Mouse (Mus musculus): ENCODE data around the gene Tmem127. TPM values are rescaled to one million over a fixed set of nuclear protein-coding genes. Genes with fewer than 3 reads are reported as not detected.

The Tmem127 gene
- polyA plus RNA-seq (2015; fragmentation: Nextera tagmentation; extraction: Ambion mirVana), result 24.2 and 24.4 TPM in 2 replicates

DNA sequence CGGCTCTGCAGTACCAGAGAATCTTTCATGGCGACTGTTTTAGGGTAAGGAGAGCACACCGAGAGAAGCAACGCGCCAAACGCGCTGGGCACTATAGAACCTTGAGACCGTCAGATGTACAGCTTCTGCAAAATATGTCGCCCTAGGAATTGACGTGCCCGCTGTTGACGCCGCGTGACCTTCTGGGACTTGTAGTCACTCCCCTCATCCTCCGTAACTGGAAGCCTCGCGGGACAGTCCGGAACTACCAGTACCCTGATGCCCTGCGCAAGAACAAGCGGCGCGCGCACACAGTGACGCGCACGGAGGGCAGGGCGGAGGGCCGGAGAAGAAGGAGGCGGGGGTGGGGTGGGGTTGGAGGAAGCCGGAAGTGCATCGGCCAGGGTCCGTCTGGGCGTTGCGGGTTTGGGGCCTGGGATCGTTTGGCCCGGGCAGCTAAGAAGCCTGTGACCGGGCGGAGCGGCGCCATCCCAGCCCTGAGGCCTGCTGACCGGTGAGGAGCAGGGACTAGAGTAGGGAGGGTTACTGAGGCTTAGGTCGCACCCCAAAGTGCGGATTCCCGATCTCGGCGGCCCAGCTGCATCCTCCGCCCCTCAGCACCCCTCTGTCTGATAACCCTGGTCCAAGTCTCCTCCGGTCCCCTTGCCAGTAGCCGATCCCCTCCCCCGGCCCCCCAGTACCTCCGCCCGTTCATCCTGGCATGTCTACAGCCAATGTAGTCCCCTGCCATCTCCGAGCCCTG, at the start of gene Tmem127, which contains the start of gene Ciao1:
Gene Tmem127, plus strand, starts transcription at position 317 of the 742 bp plus-strand sequence.
Gene Ciao1, minus strand, starts transcription at position 225 of the 742 bp plus-strand sequence.

DNA sequence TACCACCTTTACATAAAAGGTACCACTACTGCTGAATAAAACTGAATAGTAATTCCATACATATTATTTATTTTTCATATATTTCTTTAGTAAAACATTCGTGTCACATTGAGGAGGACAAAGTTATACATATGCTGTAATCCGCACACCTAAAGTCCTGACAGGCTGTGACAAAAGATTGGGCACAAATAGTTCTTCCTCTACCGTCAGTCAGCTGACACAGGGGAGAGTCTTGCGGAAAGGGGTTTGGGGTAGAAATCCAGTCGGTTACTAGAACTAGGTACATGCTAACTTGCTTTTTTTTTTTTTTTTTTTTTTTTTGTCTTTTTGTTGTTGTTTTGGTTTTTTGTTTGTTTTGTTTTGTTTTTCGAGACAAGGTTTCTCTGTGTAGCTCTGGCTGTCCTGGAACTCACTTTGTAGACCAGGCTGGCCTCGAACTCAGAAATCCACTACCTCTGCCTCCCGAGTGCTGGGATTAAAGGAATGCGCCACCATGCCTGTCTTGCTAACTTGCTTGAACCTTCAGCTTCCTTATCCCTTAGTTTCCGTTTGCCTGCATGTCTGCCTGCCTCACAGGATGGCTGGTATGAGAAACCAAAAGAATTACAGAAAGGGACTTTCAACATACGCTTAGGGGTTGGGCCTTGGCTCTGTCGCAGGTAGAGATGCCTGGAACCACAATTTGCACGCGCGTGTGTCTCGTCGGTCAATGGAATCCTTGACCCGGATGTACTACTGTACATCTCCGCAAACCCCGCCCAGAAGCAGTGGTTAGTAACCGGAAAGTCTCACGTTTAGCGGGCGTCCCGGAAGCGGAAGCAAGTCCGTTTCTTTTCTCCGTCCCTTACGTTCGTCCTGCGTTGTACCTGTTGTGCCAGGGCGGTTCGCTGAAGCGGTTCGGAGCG, 39.9 kb upstream of the Tmem127 start, which contains the start of the genes 1810024B03Rik and Snrnp200:
Gene 1810024B03Rik, minus strand, starts transcription at position 734 of the 905 bp plus-strand sequence.
Gene Snrnp200, plus strand, starts transcription at position 840 of the 905 bp plus-strand sequence.

GRCm38 (mm10) chr2:127269491-127270299, 22.0 kb downstream of the Tmem127 start, which contains the start of gene Stard7:
Gene Stard7 (plus strand): TSS chr2:127270218.

Other genes with a start within 250 kb of the Tmem127 start
- gene Ap4e1, start 239.2 kb upstream of the Tmem127 start, polyA plus RNA-seq (2015; fragmentation: Nextera tagmentation; extraction: Ambion mirVana), result 5.7 and 6.8 TPM in 2 replicates
- gene Blvra, start 177.2 kb upstream of the Tmem127 start, polyA plus RNA-seq (2015; fragmentation: Nextera tagmentation; extraction: Ambion mirVana), result 113 and 119 TPM in 2 replicates
- gene Ncaph, start 114.0 kb upstream of the Tmem127 start, polyA plus RNA-seq (2015; fragmentation: Nextera tagmentation; extraction: Ambion mirVana), result 11.2 and 18.5 TPM in 2 replicates
- 28.4 TPM in 2 replicates for gene Itpripl1, start 104.5 kb upstream of the Tmem127 start, polyA plus RNA-seq (2015; fragmentation: Nextera tagmentation; extraction: Ambion mirVana)
- gene 1810024B03Rik, start 39.6 kb upstream of the Tmem127 start, polyA plus RNA-seq (2015; fragmentation: Nextera tagmentation; extraction: Ambion mirVana), result 2.3 and 2.7 TPM in 2 replicates
- 18.9 and 19.8 TPM in 2 replicates for gene Snrnp200, start 39.5 kb upstream of the Tmem127 start, polyA plus RNA-seq (2015; fragmentation: Nextera tagmentation; extraction: Ambion mirVana)
- 36.1 and 42.2 TPM in 2 replicates for gene Ciao1, start 92 bp upstream of the Tmem127 start, polyA plus RNA-seq (2015; fragmentation: Nextera tagmentation; extraction: Ambion mirVana)
- gene Stard7, start 22.3 kb downstream of the Tmem127 start, polyA plus RNA-seq (2015; fragmentation: Nextera tagmentation; extraction: Ambion mirVana), result 37.0 and 38.7 TPM in 2 replicates
- gene Dusp2, start 88.3 kb downstream of the Tmem127 start, polyA plus RNA-seq (2015; fragmentation: Nextera tagmentation; extraction: Ambion mirVana), result 3.1 and 3.2 TPM in 2 replicates
- gene Astl, start 90.7 kb downstream of the Tmem127 start, polyA plus RNA-seq (2015; fragmentation: Nextera tagmentation; extraction: Ambion mirVana), result not detected in 2 replicates
- 0.66 and 0.82 TPM in 2 replicates for gene Adra2b, start 115.3 kb downstream of the Tmem127 start, polyA plus RNA-seq (2015; fragmentation: Nextera tagmentation; extraction: Ambion mirVana)
- gene Gpat2, start 177.3 kb downstream of the Tmem127 start, polyA plus RNA-seq (2015; fragmentation: Nextera tagmentation; extraction: Ambion mirVana), result 0.21 and 0.23 TPM in 2 replicates
- 20.4 and 22.1 TPM in 2 replicates for gene Fahd2a, start 196.7 kb downstream of the Tmem127 start, polyA plus RNA-seq (2015; fragmentation: Nextera tagmentation; extraction: Ambion mirVana)